Mouse (Mus musculus) Muller cell, postnatal 12 days (primary cell): Measurements from ENCODE around the gene Pex10.
"Not testable (repeated sequence)": the region's sequence is repeated elsewhere in the genome, so short reads cannot be mapped to it uniquely, and the experiment has no call there.

Source experiments
- DNase-seq: peaks from one replicate; pipeline ENCODE4 v3.0.0-alpha.2; 2015; ENCODE audit errors: inconsistent ontology term

Gene Pex10

DNA sequence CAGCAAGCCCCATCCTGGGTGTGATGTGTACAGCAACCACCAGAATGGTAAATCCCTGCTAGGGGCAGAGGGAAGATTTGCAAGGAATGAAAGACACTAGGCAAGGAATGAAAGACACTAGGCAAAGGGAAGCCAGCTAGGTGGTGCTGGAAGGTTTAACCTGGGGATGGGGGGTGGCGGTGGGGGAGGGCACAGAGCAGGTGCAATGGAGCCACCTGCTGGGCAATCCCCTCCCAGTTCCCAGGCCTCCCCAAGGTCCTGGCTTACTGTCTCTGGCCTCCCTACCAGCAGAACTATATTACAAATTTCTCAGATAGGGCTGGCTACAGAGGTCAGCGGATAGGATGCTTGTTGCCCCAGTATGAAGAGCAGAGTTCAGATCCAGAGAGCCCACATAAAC lies 2.3 kb upstream of the Pex10 start:
- no peak for DNase-seq

DNA sequence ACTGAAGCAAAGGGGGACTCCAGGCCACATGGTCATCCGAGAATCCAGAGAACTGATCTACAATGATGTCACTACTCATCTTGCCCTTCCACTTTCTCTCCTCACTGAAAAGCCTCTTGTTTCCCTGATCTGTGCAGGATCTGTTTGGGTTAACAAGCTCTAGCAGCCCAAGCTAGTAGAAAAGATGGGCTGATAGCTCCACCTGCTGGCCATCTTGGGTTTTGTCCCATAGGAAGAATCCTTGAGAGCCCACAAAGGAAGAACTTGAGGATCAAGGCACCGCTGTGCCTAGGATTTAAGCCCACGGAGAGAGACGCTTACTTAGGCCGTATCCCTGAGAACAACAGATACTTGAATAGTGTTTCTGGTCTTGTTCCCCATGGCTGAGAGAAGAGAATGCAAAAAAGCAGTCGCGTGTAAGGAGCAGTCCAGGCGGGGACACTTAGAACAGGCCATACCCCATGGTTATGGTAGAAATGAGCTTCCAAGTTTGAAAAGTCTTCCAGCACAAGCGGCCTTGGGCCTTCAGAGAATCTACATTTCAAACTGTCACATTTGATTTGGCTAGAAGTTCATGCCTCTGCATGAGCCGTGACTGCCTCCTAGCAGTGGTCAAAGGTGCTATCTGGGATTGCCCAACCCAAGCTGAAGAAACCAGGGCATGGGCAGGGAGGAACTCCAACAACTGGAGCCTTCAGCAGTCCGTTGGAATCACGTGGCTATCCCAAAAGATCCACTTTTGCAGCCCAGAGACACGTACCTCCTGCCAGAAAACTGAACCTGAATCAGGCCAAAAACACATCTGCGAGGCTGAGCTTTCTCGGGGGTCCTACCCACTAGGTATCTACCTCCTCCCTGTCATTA lies 614 bp upstream of the Pex10 start:
- peak; percentile 81 for DNase-seq

DNA sequence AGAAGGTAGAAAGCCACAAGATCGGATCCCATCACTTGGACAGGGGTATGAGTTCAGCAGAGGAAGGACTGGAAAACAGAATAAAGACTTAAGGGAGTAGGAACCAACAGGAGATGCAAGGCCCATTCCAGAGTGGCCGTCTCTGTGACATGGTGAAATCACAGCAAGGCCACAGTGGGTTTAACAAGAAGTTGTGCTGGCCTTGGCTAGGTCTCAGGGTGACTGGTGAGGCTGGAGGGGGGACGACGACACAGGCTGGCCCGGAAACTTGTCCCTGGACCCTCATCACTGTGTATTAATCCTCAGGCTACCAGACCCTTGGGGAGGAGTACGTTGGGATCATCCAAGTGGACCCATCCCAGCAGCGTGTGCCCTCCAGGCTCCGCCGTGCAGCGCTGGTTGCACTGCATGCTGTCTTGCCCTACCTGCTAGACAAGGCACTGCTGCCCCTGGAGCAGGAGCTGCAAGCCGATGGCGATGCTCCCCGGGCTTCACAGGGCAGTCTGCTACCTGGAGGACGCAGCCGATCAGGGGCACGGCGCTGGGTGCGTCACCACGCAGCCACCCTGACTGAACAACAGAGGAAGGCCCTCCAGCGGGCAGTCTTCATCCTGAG lies 1.6 kb downstream of the Pex10 start:
- no peak for DNase-seq

DNA sequence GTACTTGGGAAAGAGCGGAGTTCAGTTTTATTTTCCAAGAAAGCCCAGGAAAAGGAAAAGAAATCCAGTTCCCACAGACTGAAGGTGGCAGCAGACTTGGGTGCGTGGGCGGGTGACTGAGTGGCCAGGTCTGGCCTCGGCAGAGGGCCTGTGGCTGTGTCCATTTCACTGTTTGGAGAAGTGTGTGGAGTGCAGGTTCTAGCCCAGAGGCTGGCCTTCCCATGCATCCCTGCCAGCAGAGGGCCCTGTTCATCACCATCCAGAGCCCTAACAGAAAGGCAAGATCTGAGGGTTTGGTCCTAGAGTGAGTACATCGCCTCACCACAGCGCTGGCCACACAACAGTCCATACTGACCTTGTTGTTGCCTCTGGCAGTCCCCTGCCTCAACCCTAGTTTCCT lies 2.4 kb downstream of the Pex10 start:
- peak; percentile 6 for DNase-seq

DNA sequence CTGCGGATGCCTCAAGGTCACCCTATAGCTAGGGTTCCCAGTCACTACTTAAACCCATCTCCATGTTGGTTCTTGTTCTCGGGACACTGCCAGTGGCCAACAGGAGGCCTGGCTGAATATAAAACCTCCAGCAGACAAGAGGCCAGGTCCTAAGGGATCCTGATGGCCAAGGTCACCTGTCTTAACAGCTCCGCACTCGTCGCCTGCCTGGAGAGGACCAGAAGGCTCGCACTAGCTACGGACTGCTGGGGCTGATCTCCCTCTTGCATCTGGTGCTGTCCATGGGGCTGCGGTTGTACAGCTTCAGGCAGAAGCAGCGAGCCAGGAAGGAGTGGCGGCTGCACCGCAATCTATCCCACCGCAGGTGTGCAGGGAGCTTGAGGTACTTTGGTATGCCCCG lies 3.4 kb downstream of the Pex10 start:
- no peak for DNase-seq

DNA sequence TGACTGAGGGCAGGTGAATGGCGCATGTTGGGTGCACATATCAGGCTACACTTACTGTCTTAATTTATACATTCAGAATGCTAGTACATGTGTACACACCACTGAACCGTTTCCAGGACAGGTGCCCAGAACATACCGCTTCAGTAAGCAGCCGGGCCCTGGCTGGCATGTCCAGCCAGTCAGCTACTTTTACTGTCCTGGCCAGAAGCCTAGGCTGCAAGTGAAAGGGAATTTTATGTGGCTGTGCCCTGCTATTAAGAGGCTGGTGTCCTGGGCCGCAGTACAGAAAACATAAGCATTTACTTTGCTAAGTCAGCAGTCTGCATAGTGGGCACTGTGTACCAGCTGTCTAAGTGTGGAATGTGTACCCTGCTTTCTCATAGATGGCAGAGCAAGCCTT lies 4.1 kb downstream of the Pex10 start:
- no peak for DNase-seq

DNA sequence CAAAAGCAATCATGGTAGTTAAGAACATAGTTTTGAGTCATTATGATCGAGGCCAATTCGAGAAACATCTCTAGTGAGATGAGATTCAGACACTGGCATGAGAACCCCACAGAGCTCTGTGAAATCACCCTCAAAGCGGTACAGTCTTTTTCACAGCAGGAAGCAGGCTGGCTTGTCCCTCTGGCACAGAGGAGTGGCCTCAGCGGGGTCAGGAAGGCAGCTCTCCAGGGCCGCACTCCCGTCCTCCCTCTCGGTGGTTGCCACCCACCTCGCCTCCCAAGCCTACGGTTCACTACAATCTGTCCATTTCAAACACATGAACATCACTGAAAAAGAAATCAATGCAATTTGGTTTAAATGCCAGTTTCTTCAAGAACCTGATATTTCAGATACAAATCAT lies 7.6 kb downstream of the Pex10 start:
- DNase-seq, result no peak

DNA sequence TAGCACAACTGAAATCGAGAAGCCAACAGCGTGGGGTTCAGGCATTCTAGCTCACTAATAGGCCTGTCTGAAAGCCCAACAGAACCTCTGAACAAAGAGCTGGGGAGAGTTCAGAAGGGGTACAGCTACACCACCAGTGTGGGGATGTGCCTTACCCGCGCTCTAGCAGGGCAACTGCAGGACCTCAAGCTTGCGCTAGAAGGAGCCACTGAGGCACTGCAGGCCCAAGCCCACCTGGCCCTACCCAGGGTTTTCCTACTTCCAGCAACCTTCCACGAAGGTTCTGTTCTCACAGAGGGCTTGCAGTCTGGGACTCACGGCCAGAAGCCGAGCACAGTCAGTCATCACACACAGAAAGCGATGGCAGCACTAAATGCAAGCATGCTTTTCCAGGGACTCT lies 8.3 kb downstream of the Pex10 start:
- no peak for DNase-seq

DNA sequence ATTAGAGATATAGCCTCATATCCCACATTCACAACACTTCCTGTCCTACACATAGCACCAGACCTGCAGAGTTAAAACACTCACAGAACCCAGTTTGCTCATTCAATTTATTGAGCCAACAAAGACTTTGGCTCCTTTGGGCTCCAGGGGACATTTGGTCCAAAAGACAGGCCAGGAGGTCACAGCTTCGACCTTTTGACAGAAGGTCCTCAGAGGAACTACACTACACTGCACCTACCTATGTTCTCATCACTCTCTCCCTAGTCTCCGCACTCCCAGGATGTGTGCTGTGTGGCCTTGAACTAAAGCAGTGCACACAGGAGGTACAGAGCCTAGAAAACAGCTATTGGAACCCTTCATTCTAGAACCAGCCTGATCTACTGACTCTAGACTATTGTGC lies 9.0 kb downstream of the Pex10 start:
- DNase-seq, result no peak

DNA sequence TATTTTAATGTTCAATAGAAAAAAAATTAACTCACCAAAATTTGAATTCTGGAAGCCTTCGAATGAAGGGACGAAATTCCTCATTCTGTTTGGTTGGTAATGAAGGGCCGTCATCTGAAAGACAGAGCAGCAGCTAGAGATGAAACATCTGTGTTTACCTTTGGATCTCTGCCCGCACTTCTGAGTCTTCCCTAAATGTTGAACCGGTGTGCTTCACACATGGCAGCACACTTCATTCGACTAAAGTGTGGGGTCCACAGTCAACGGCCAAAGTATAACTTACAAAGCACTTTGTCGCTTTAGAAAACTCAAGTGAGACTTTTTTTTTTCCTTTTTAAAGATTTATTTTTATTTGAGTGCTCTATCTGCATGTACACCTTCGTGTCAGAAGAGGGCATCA lies 9.9 kb downstream of the Pex10 start:
- no peak for DNase-seq

DNA sequence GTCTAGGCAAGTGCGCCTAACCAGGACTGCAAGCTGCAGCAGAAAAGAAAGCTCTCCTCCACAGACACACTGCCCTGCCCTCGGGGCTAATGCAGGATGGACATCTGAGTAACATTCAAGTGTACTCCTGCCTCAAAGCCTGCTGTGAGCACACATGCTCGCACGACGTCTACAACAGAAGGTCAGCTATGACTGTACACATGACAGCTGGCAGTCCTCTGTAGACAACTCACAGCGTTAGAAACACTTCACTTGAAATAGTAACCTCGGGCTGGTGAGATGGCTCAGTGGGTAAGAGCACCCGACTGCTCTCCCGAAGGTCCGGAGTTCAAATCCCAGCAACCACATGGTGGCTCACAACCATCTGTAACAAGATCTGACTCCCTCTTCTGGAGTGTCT lies 12.0 kb downstream of the Pex10 start:
- not testable (repeated sequence) for DNase-seq

DNA sequence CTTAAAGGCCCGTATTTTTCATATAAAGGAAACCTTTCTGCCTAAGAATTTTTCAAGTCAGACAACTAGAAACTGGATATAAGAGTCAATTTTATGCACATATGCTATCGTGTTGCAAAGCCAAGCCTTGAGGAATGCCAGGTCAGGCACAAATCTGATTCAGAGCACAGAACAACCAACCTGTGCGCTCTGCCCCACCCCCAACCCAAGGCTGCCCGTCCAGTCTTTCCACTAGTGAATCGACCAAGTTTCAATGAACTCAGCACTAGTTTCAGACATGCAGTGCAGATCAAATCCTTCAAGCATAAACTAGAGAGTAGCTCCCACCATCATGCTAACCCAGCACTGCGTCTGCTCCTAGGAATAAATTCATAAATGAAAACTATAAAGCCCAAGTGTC lies 12.8 kb downstream of the Pex10 start:
- DNase-seq, result no peak

DNA sequence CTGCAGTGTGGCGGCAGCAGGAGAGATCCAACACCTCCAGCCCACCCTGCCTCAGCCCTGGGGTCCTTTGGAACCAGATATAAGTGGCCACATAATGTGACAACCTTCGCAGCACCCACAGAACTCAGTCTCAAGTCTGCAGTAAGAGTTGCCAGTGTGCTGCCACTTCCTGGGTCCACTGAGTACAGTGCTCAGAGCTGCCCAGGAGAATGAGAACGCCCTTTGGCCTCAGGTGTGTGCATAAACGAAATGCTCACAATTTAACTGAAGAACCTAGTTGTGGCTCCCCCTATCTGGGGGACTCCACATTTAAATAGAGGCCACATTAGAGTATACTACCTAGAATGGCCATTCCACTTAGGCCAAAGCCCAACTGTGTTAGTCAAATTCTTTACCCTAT lies 16.7 kb downstream of the Pex10 start:
- DNase-seq, result no peak

DNA sequence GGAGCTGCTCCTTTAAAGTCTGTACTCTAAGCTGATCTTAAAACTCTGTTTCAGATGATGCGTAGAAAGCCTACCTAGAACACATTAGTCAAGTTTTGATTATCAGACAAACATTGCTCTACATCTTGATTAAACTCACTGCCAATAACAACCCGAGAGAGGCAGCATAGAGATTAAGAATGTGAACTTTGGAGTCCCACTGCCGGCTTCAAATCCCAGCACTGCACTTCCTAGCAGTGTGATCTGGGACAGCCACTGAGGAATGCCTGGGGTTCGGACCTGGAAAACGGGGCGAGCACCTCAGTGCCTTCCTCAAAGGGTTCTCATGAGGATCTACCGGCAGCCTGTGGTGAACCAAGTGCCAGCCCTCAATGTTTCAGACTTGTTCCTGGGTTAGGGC lies 17.5 kb downstream of the Pex10 start:
- no peak for DNase-seq

DNA sequence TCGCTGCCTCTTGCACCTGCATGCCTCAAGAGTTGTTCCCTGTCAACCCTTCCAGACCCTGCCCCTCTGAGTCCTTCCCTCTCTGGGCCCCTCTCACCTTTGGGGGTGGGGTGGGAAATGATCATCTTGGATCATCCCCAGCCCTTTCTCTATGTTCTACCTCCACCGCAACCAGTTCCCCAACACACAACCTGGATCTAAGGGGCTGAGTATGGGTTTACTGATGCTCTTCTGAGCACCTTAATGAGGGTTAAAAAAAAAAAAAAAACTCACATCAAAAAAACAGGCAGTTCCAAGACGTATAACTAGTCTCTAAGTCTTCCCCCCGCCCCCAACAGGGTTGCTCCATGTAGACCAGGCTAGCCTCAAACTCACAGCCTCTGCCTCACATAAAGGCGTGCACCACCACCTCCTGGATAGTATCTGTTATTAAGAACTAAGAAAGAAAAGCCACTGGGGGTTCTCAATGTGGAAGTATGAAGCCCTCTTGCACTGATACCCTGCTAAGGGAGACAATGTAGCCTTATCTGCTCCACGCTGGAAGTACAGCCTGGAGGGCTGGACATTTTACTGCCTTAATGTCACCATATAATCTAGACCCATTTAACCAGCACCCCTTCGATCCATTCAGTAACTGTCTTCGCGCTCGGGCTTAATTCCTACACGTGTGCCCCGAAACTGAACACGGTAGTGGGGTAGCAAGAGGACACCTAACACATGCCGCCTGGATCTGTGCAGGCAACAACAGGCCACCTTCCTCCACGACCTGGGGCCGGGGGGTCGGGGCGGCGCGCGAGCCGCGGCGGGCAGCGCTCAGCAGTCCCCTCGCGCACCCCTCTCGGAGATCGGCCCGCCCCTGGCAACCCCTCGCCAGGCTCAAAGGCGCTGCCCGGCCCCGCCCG lies 18.6 kb downstream of the Pex10 start:
- DNase-seq, result no peak

DNA sequence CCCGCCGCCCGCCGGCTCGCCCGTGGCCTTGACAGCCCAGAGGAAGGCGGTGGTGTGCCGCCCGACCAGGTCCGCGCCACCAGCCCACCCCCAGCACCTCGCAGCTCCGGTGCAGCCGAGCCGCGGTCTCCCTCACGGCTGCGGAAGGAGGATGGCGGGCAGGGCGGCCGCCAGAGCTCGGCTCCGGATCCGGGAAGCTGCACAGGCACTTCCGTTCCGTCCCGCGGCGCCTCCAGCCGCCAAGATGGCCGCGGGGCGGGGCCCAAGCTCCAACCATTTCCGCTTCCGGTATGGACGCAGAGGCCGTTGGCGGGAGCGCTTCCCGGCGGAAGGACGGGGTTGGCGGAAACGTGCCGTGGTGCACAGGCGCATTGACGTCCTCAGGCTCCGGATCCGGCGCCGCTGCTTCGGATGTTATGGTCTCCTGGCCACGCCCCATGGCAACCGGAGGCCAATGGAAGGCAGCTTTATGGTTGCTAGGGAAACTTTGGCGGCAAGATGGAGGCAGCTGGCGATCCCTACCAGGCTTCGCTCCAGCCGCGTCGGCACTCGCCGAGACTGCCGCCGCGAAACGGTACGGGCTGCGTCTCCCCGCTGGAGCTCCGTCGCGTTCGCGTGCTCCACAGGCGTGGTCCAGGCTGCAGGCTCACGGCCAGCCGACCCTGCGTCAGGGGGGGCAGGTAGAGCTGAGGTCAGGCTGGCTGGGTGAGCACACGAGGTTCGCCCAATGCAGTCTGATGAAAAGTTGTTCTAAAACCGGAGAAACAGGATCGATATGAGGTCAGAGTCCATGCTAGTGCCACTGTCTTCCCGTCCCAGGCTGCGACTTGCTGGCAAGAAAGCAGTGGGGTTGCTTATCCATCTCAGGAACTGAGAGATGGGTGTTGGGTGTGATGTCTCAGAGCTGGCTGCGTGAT lies 19.6 kb downstream of the Pex10 start, which contains the start of the genes Rer1 and Morn1:
Gene Rer1 (minus strand): TSS at position 275 of the 917 bp plus-strand sequence.
Gene Morn1 (plus strand): TSS at position 470 of the 917 bp plus-strand sequence.
- peak; percentile 99 for DNase-seq

DNA sequence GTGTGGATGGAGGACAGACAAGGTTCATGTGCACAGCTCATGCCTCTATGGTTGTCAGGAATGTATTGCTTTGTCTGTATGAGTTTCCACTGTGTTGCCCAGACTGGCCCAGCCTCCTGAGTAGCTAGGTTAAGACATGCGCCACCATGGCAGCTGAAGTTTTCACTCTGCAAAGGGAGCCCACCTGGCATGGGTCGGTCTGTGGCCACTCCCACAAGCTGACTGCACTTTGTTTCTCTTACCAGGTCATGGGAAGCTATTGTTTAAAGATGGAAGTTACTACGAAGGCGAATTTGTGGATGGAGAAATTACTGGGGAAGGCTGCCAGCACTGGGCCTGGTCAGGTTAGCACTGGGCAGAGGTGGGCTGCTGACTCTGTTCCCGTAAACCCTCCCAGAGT lies 22.4 kb downstream of the Pex10 start:
- no peak for DNase-seq

DNA sequence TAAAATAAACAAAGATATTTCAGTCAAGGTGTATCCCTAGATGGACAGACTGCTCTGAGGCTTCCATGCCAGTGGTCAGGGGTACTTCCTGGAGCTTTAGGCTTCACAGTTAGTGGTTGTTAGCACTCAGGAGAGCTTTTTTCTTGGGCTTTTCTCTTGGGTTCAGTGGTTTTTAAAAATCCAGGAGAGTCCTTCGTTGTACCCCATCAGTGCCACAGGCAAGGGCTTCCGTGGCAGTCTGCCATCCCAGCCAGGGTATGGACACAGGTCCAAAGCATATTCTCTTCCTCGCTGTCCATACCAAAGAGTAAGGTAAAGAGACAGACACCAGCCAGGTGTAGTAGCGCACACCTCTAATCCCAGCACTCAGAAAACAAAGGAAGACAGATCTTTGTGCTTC lies 23.3 kb downstream of the Pex10 start:
- DNase-seq, result no peak

DNA sequence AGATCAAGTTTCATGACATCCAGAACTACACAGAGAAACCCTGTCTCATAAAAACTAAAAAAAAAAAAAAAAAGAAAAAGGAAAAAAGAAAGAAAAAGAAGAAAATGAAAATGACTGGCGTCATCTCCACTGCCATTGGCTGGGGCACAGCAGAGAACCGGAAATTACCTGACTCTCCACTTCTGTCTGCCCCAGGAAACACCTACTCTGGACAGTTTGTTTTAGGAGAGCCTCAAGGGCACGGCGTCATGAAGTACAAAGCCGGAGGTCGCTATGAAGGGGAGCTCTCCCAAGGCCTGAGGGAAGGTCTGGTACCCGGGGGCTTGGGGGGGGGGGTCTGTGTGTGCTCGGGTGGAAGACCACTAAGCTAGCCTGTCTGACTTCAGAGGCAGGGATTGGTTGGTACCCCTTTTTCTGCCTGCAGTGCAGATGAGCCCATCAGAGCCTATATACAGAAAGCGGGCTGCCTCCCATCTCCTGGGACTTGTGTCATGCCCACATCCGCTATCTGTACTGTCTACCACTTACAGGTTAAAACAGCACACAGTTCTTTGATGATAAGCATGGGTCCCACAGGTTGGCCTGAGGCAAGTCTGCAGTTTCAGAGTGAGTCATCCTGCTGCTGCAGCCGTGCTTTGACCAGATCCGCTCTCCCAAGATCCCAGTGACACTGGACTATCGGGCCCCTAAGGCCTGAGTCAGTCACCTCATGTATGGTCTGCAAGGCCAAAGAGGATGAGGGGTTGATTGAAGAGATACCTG lies 24.1 kb downstream of the Pex10 start:
- no peak for DNase-seq

DNA sequence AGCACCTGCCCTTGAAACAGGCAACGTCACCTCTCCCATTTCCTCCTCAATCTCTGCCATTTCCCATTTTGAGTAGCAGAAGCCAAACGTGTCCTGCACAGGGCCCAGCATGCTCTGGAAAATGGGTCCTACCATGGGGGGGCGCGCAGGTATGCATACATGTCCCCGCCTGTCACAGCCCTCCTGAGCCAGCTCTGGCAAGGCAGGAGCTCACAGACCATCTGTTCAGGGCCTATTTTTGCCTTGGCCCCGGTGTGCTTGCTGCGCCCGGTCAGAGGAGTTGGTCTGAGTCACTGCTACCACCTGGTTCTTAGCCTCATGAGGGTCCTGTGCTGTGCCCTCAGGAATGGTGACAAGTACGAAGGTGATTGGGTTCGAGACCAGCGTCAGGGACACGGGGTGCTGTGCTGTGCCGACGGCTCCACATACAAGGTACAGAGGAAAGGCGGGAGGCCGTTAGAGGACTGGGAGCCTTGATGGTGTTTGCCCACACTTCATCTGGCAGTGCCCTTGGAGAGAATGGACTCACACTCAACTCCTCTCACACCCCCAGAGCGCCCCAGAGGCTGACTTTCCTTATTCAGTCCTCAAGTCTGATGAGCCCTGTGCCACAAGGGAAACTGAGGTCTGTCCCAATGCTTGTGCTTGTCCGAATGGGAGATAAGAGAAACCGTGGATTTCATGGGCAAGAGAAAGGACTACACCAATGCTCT lies 26.1 kb downstream of the Pex10 start:
- no peak for DNase-seq
